Mouse (Mus musculus): Measurements from ENCODE around the gene Nol9.

Nol9 gene

GRCm38 (mm10) chr4:152107493-152107892 lies 68.4 kb downstream of the Nol9 start:
- in situ Hi-C loops (cut with MboI; ENCODE audit: low pct_unique_long_range_greater_than_20kb in 1 of 2, low sequenced_read_pairs in 2 of 2, unreplicated experiment in 1 of 2), result no loop called here

GRCm38 (mm10) chr4:152107971-152108509 lies 68.9 kb downstream of the Nol9 start:
- in situ Hi-C loops (cut with MboI; ENCODE audit: low pct_unique_long_range_greater_than_20kb in 1 of 2, low sequenced_read_pairs in 2 of 2, unreplicated experiment in 1 of 2), result no loop called here

GRCm38 (mm10) chr4:152108673-152109072 lies 69.6 kb downstream of the Nol9 start:
- in situ Hi-C loops (cut with MboI; ENCODE audit: low pct_unique_long_range_greater_than_20kb in 1 of 2, low sequenced_read_pairs in 2 of 2, unreplicated experiment in 1 of 2), result no loop called here

GRCm38 (mm10) chr4:152109509-152109908 lies 70.4 kb downstream of the Nol9 start:
- in situ Hi-C loops (cut with MboI; ENCODE audit: low pct_unique_long_range_greater_than_20kb in 1 of 2, low sequenced_read_pairs in 2 of 2, unreplicated experiment in 1 of 2), result no loop called here

GRCm38 (mm10) chr4:152110689-152111088 lies 71.6 kb downstream of the Nol9 start:
- in situ Hi-C loops (cut with MboI; ENCODE audit: low pct_unique_long_range_greater_than_20kb in 1 of 2, low sequenced_read_pairs in 2 of 2, unreplicated experiment in 1 of 2), result no loop called here
